Mouse (Mus musculus) CH12.LX (cell line): ENCODE data around the gene Frmd5.

Experiments
- CTCF ChIP-seq, 2 experiments: IDR thresholded peaks in 1 of 2; conservative IDR thresholded peaks in 1 of 2; 2 replicates each; pipeline ENCODE4 v1.5.1; 2011 to 2012; ENCODE audit warnings: low read depth in 2 of 2, low read length in 2 of 2, improper control_type of control experiment in 1 of 2, inconsistent platforms in 1 of 2, mild to moderate bottlenecking in 1 of 2, moderate library complexity in 1 of 2
- EP300 ChIP-seq: IDR thresholded peaks from 2 replicates; pipeline ENCODE4 v1.6.1; 2011; ENCODE audit warnings: low read length, improper control_type of control experiment
- JUND ChIP-seq: conservative IDR thresholded peaks from 2 replicates; pipeline ENCODE4 v1.6.1; 2011; ENCODE audit warnings: low read depth, low read length, improper control_type of control experiment
- MAX ChIP-seq: IDR thresholded peaks from 2 replicates; pipeline ENCODE4 v1.6.1; 2011; ENCODE audit warnings: low read length, improper control_type of control experiment
- NELFE ChIP-seq: IDR thresholded peaks from 2 replicates; pipeline ENCODE4 v1.6.1; 2011; ENCODE audit warnings: low read depth, low read length, improper control_type of control experiment
- POLR2A ChIP-seq: IDR thresholded peaks from 2 replicates; pipeline ENCODE4 v1.6.1; 2011; ENCODE audit warnings: low read depth, mild to moderate bottlenecking, improper control_type of control experiment, low read length
- USF1 ChIP-seq: IDR thresholded peaks from 2 replicates; pipeline ENCODE4 v1.6.1; 2014; ENCODE audit warnings: low read depth, mild to moderate bottlenecking, inconsistent platforms, low read length, improper control_type of control experiment
- ZC3H11A ChIP-seq: IDR thresholded peaks from 2 replicates; pipeline ENCODE4 v1.6.1; 2012; ENCODE audit warnings: low read depth, mild to moderate bottlenecking, inconsistent platforms, low read length, improper control_type of control experiment
- ZMIZ1 ChIP-seq: IDR thresholded peaks from 2 replicates; pipeline ENCODE4 v1.6.1; 2012; ENCODE audit warnings: low read depth, mild to moderate bottlenecking, inconsistent platforms, low read length, improper control_type of control experiment

DNA sequence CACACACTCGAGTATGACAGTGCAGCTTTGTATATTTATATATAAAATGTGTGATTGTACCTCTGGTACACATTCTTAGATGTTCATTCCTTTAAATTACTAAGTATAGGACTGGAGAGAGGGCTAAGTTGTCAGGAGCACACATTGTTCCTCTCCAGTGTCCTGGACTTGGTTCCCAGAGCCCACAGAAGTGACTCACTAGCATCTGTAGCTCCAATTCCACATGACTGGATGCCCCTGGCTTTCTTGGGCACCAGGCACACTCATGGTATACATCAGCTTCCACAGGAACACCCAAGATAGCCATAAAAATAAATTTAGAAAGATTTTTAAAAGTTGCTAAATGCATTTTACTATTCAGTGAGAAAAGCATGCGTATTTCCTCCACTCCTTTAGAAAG, 281.8 kb downstream of the Frmd5 start:
- TF ChIP-seq POLR2A (no peak), JUND (no peak), CTCF (conservative IDR thresholded peaks at IDR 0.05 in 1 of 2, IDR thresholded peaks at IDR 0.05 in 1 of 2; ENCODE audit: low read depth in 2 of 2, low read length in 2 of 2) (no peak), USF1 (no peak), ZMIZ1 (no peak), ZC3H11A (no peak), EP300 (no peak), NELFE (no peak), MAX (no peak)
